Mouse (Mus musculus) liver, embryonic 11.5 days (tissue): ENCODE data around the gene Srgap1. TPM values are rescaled to one million over a fixed set of nuclear protein-coding genes. Genes with fewer than 3 reads are reported as not detected.

Source experiments
- ATAC-seq: fragments of 200-750 bp; cut with Nextera tagmentation; replicated peaks from 2 replicates; pipeline ENCODE4 v1.8.0; 2017; ENCODE audit warnings: moderate number of reproducible peaks, mild to moderate bottlenecking, moderate TSS enrichment, moderate library complexity; ENCODE audit not compliant: low FRiP score
- DNase-seq: peaks from one replicate; pipeline ENCODE4 v3.0.0-alpha.2; 2017; ENCODE audit warnings: low spot score
- H3K27ac ChIP-seq: fragments of 300-500 bp; sonication (generic); 2 replicates; pipeline ENCODE4 v1.5.1; 2014; ENCODE audit warnings: mild to moderate bottlenecking, low read depth, low read length, control low read depth
- H3K27me3 ChIP-seq: fragments of 300-500 bp; sonication (generic); replicated peaks from 2 replicates; pipeline ENCODE4 v1.6.1; 2014; ENCODE audit warnings: low read length, mixed read lengths; ENCODE audit not compliant: control insufficient read depth, insufficient read depth
- H3K36me3 ChIP-seq: fragments of 300-500 bp; sonication (generic); 2 replicates; pipeline ENCODE4 v1.6.1; 2014; ENCODE audit warnings: mild to moderate bottlenecking, low read length, moderate library complexity, mixed read lengths; ENCODE audit not compliant: control insufficient read depth, insufficient read depth
- H3K4me1 ChIP-seq: fragments of 300-500 bp; sonication (generic); replicated peaks from 2 replicates; pipeline ENCODE4 v1.6.1; 2014; ENCODE audit warnings: low read length, mixed read lengths; ENCODE audit not compliant: control insufficient read depth, insufficient read depth
- H3K4me2 ChIP-seq: fragments of 300-500 bp; sonication (generic); 2 replicates; pipeline ENCODE4 v1.6.1; 2014; ENCODE audit warnings: mild to moderate bottlenecking, control low read depth, moderate library complexity
- H3K4me3 ChIP-seq: fragments of 300-500 bp; sonication (generic); 2 replicates; pipeline ENCODE4 v1.5.1; 2014; ENCODE audit warnings: low read depth, low read length, control low read depth
- H3K9ac ChIP-seq: fragments of 300-500 bp; sonication (generic); 2 replicates; pipeline ENCODE4 v1.6.1; 2014; ENCODE audit warnings: low read depth, low read length, control low read depth
- H3K9me3 ChIP-seq: fragments of 300-500 bp; sonication (generic); 2 replicates; pipeline ENCODE4 v1.6.1; 2016; ENCODE audit warnings: low read length, inconsistent platforms, mixed read lengths; ENCODE audit not compliant: control insufficient read depth
- WGBS: fragments of 180-500 bp; shearing (Covaris S2); extraction: QIAGEN DNeasy Blood & Tissue Kit; methylation state at CpG from one replicate; pipeline ENCODE4 v1.1.7; 2014; 5-methylcytosine and 5-hydroxymethylcytosine counted together
- polyA plus RNA-seq: library from polyadenylated mRNA; unstranded; fragments of >200 nt; fragmentation: Nextera tagmentation; extraction: Ambion mirVana; gene quantifications from 2 replicates; pipeline ENCODE4 v1.2.1, GENCODE M21; 2014

The Srgap1 gene
- polyA plus RNA-seq, 1 experiment from 2014 or later: 3.8 TPM

- Histone ChIP-seq H3K4me2 (no peak overlapping the region), H3K36me3 (no peaks in the 10 kb centered on the region), H3K4me3 (no peak overlapping the region), H3K9ac (no peak overlapping the region), H3K27me3 (no peaks in the 10 kb centered on the region), H3K27ac (no peak overlapping the region), H3K4me1 (no peaks in the 10 kb centered on the region), H3K9me3 (no peaks in the 10 kb centered on the region)
- 44% methylated on average over 7 of the region's 7 CpGs for WGBS
- DNase-seq: no peak
- ATAC-seq: no peak
Measured at GRCm38 (mm10) chr10:121878855-121879254, 168.3 kb downstream of the Srgap1 start.

GRCm38 (mm10) chr10:121877906-121878305 lies 169.2 kb downstream of the Srgap1 start:
- DNase-seq (no peak), ATAC-seq (no peak)

GRCm38 (mm10) chr10:121873063-121873489 lies 174.0 kb downstream of the Srgap1 start:
- Histone ChIP-seq H3K27me3 (no peaks in the 10 kb centered on the region), H3K4me2 (peak overlapping the region; percentile 9; the same call in 1 of the 2 replicates), H3K36me3 (peaks cover 6% of the 10 kb centered on the region; the same call in 1 of the 2 replicates), H3K9ac (no peak overlapping the region), H3K4me3 (no peak overlapping the region), H3K9me3 (no peaks in the 10 kb centered on the region), H3K27ac (no peak overlapping the region), H3K4me1 (no peaks in the 10 kb centered on the region; the same call in 1 of the 2 replicates)
- ATAC-seq (peak; percentile 20; the same call in 1 of the 2 replicates), DNase-seq (no peak)
- WGBS: 51% methylated on average over 4 of the region's 4 CpGs

More at GRCm38 (mm10) chr10:121877906-121878305, 169.2 kb downstream of the Srgap1 start:
- Histone ChIP-seq H3K4me3 (no peak overlapping the region), H3K36me3 (no peaks in the 10 kb centered on the region), H3K4me1 (no peaks in the 10 kb centered on the region; the same call in 1 of the 2 replicates), H3K9ac (no peak overlapping the region), H3K4me2 (no peak overlapping the region), H3K27ac (no peak overlapping the region), H3K9me3 (no peaks in the 10 kb centered on the region), H3K27me3 (no peaks in the 10 kb centered on the region)
- WGBS: 81% methylated on average over 9 of the region's 9 CpGs

DNA sequence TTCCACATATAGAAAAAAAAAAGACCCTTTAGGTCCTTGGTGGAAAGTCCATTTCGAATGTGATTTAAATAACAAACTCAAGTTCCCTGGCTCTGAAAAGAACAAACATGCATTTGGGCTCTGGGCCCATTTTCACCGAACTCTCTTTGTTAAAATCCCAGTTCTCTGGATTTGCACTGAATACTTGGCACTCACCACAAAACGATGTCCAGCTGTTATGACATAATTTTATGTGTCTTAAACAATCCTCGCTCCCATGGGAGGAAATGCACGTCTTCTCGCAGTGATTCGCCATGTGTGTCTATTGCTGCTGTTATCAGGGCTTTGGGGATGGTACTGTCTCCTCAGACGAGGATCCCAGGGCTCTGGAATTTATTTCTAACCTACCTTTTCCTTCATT lies 177.2 kb downstream of the Srgap1 start:
- Histone ChIP-seq H3K4me1 (no peaks in the 10 kb centered on the region; the same call in 1 of the 2 replicates), H3K9ac (no peak overlapping the region), H3K36me3 (peaks cover 6% of the 10 kb centered on the region; the same call in 1 of the 2 replicates), H3K4me2 (no peak overlapping the region), H3K27ac (no peak overlapping the region), H3K27me3 (no peaks in the 10 kb centered on the region), H3K4me3 (no peak overlapping the region), H3K9me3 (no peaks in the 10 kb centered on the region)
- ATAC-seq (no peak), DNase-seq (no peak)
- WGBS: 80% methylated on average over 8 of the region's 8 CpGs

DNA sequence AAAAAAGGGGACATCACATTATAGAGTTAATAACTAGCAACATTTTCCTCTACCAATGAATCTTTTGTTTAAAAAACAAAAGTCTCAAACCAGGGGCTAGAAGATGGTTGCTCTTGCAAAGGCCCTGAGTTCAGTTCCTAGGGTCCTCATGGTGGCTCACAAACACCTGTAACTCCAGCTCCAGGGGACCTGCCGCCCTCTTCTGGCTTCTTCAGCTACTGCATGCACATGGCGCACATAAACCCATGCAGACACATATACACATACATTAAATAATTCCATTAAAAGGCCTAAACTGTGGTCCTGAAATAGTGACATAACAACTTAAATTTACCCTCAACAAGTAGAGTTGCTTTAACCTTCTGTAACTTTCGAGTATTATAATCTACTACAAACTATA lies 178.9 kb downstream of the Srgap1 start:
- Histone ChIP-seq H3K27me3 (no peaks in the 10 kb centered on the region), H3K4me2 (no peak overlapping the region), H3K4me3 (no peak overlapping the region), H3K9me3 (no peaks in the 10 kb centered on the region), H3K4me1 (no peaks in the 10 kb centered on the region; the same call in 1 of the 2 replicates), H3K27ac (no peak overlapping the region), H3K36me3 (peaks cover 6% of the 10 kb centered on the region; the same call in 1 of the 2 replicates), H3K9ac (no peak overlapping the region)
- ATAC-seq (no peak), DNase-seq (no peak)
- WGBS: 87% methylated on average over 3 of the region's 3 CpGs

DNA sequence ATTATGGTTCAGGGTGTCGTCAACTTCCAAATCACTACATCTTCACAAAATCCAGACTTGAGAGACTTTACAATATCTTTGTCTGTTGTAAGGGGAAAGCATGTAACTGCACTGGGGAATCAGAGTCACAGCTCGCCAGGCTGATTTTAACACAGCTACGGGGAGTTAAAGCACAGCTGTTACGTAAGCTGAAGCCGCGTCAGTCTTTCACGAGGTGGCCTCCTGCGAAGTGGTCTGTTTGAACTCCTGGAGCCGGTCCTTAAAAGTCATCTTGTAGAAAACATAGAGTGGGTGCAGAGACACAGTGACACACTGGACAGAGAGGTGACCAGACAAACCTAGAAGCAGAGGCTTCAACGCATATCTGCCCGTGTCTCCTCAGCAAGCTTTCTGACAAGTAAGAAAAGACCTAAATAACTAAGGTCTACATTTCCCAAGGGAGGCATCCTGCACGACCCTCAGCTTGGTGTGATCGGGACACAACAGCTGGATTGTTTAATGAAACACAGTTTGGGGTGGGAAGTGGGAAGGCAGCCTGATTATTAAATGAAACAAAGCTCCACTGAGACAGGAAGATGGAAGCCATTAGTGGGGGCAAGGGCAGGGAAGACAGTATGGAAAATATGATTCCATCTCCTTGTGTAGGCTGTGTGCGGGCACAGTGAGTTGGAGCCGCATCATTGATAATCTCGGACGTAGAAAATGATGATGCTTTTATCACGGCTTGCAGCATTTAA lies 181.4 kb downstream of the Srgap1 start:
- ATAC-seq (no peak), DNase-seq (no peak)
- WGBS: 73% methylated on average over 18 of the region's 18 CpGs
- no peaks in the 10 kb centered on the region for H3K9me3 ChIP-seq
- no peaks in the 10 kb centered on the region for H3K4me1 ChIP-seq
- no peak overlapping the region for H3K4me3 ChIP-seq
- H3K27me3 ChIP-seq: no peaks in the 10 kb centered on the region
- H3K4me2 ChIP-seq: no peak overlapping the region
- H3K36me3 ChIP-seq: peaks cover 6% of the 10 kb centered on the region; the same call in 1 of the 2 replicates
- no peak overlapping the region for H3K9ac ChIP-seq
- no peak overlapping the region for H3K27ac ChIP-seq

DNA sequence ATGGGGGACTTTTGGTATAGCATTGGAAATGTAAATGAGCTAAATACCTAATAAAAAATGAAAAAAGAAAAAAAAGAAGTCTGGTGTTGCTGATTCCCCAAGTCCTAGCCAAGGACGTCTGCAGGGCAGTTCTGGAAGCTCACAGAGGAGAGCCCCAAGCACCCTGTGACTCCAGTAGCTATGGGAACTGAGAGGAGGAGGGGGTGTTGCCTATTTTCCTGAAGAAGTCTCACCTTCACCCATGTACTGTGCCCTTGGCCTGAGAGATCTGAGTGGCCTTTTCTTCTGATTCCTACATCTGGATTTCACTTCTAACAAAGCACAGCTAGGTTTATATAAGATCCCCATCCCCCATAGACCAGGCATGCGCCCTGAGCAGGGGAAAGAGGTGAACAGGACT lies 186.2 kb downstream of the Srgap1 start:
- Histone ChIP-seq H3K9me3 (no peaks in the 10 kb centered on the region), H3K4me2 (no peak overlapping the region), H3K27me3 (no peaks in the 10 kb centered on the region), H3K36me3 (no peaks in the 10 kb centered on the region), H3K4me1 (no peaks in the 10 kb centered on the region), H3K4me3 (no peak overlapping the region), H3K27ac (no peak overlapping the region), H3K9ac (no peak overlapping the region)
- ATAC-seq (no peak), DNase-seq (no peak)
- WGBS: 55% methylated on average over 2 of the region's 2 CpGs

DNA sequence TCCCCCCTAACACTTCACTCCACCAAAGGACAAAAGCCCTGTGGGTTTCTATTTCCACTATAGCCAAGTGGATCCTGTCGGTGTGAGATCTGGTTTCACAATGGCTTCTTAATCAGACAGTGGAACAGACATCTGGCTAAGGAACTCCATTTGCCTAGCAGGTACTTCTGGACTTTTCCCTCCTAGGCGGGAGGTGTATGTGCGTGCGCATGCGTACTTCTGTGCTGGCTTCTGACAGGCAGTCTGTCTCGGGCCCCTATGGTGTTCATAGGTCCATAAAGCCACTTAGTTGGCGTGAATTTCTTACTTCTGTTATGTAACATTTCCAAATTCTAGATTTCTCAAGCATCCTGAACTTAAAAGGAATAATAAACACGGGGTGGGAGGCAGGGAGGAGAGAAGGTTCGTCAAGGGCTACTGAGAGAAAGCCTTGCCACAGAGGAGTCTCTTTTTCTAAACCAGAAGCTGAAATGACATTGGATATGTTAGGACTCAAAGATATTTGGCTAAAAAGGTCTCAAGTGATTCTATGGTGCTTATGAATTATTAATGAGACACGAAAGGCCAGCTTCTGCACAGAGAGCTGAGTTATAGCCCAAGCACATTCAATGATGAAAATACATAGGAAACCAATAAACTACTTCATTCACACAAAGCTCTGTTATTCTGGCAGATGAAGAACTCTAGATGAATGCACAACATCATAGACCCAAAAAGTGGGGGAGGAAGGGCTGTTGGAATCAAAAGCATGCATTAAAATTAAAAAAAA lies 187.1 kb downstream of the Srgap1 start:
- 82% methylated on average over 10 of the region's 10 CpGs for WGBS
- no peak overlapping the region for H3K27ac ChIP-seq

More for the DNA sequence above, 187.1 kb downstream of the Srgap1 start:
- ATAC-seq: no peak
- H3K27me3 ChIP-seq: no peaks in the 10 kb centered on the region
- no peaks in the 10 kb centered on the region for H3K4me1 ChIP-seq
- no peak for DNase-seq
- H3K4me3 ChIP-seq: no peak overlapping the region
- no peak overlapping the region for H3K9ac ChIP-seq
- no peaks in the 10 kb centered on the region for H3K36me3 ChIP-seq
- no peaks in the 10 kb centered on the region for H3K9me3 ChIP-seq
- no peak overlapping the region for H3K4me2 ChIP-seq
